Mouse (Mus musculus) intestine, postnatal 0 days (tissue): ENCODE measurements at regions not wholly inside any gene's neighbourhood (a gene's known extent, or its start where the extent isn't known, plus 50 kb on each side); places are given as distances from the start of the nearest gene placed in this dataset.
"Not testable (repeated sequence)": the region's sequence is repeated elsewhere in the genome, so short reads cannot be mapped to it uniquely, and the experiment has no call there.

ENCODE experiments used
- ATAC-seq: fragments of 200-750 bp; cut with Nextera tagmentation; 2 replicates; pipeline ENCODE4 v1.8.0; 2017; ENCODE audit warnings: mild to moderate bottlenecking, moderate TSS enrichment, moderate library complexity
- H3K27ac ChIP-seq: fragments of 300-500 bp; sonication (generic); 2 replicates; pipeline ENCODE4 v1.5.1; 2014; ENCODE audit warnings: mild to moderate bottlenecking, low read depth, low read length, moderate library complexity
- H3K27me3 ChIP-seq: fragments of 300-500 bp; sonication (generic); replicated peaks from 2 replicates; pipeline ENCODE4 v1.6.1; 2014; ENCODE audit warnings: low read length, mixed read lengths; ENCODE audit not compliant: control insufficient read depth, insufficient read depth
- H3K36me3 ChIP-seq: fragments of 300-500 bp; sonication (generic); 2 replicates; pipeline ENCODE4 v1.6.1; 2014; ENCODE audit warnings: mild to moderate bottlenecking, moderate library complexity; ENCODE audit not compliant: control insufficient read depth, insufficient read depth
- H3K4me1 ChIP-seq: fragments of 300-500 bp; sonication (generic); replicated peaks from 2 replicates; pipeline ENCODE4 v1.6.1; 2014; ENCODE audit warnings: antibody characterized with exemption, low read length, mixed read lengths; ENCODE audit not compliant: control insufficient read depth, insufficient read depth
- H3K4me2 ChIP-seq: fragments of 300-500 bp; sonication (generic); replicated peaks from 2 replicates; pipeline ENCODE4 v1.6.1; 2014; ENCODE audit warnings: low read depth, mild to moderate bottlenecking, moderate library complexity
- H3K4me3 ChIP-seq: fragments of 300-500 bp; sonication (generic); 2 replicates; pipeline ENCODE4 v1.5.1; 2014; ENCODE audit warnings: low read depth, low read length
- H3K9ac ChIP-seq: fragments of 300-500 bp; sonication (generic); 2 replicates; pipeline ENCODE4 v1.6.1; 2014; ENCODE audit warnings: mild to moderate bottlenecking, low read depth, low read length
- H3K9me3 ChIP-seq: fragments of 300-500 bp; sonication (generic); 2 replicates; pipeline ENCODE4 v1.6.1; 2016; ENCODE audit warnings: mixed run types; ENCODE audit not compliant: control insufficient read depth
- CTCF ChIP-seq: sonication (generic); IDR thresholded peaks from 2 replicates; pipeline ENCODE4 v1.5.1; 2016; ENCODE audit warnings: low read depth, mild to moderate bottlenecking, control low read depth, antibody characterized with exemption, moderate library complexity
- WGBS: fragments of 180-500 bp; shearing (Covaris S2); extraction: QIAGEN DNeasy Blood & Tissue Kit; methylation state at CpG from one replicate; pipeline ENCODE4 v1.1.7; 2014; 5-methylcytosine and 5-hydroxymethylcytosine counted together

DNA sequence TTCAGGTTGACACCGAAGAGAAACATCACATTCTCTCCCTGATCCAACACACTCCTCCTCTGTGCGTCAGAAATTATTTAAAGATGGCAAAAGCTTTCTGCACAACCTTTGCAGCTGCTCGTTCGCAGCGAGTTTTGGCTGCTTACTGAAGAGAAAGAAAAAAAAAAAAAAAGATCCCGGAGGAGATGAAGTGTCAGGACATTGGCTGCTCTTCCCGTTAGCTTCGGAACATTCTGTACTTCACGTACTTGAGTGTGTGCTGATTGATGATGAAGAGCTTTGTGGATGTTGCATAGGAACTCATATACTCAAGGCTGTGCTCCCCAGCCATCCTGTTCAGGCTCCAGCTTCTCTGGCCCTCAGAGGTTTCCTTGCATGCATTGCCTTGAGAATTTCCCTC, 162.5 kb upstream of the Peli2 start:
- 68% methylated on average over 9 of the region's 9 CpGs for WGBS
- no peak for ATAC-seq
- TF ChIP-seq CTCF: no peak

DNA sequence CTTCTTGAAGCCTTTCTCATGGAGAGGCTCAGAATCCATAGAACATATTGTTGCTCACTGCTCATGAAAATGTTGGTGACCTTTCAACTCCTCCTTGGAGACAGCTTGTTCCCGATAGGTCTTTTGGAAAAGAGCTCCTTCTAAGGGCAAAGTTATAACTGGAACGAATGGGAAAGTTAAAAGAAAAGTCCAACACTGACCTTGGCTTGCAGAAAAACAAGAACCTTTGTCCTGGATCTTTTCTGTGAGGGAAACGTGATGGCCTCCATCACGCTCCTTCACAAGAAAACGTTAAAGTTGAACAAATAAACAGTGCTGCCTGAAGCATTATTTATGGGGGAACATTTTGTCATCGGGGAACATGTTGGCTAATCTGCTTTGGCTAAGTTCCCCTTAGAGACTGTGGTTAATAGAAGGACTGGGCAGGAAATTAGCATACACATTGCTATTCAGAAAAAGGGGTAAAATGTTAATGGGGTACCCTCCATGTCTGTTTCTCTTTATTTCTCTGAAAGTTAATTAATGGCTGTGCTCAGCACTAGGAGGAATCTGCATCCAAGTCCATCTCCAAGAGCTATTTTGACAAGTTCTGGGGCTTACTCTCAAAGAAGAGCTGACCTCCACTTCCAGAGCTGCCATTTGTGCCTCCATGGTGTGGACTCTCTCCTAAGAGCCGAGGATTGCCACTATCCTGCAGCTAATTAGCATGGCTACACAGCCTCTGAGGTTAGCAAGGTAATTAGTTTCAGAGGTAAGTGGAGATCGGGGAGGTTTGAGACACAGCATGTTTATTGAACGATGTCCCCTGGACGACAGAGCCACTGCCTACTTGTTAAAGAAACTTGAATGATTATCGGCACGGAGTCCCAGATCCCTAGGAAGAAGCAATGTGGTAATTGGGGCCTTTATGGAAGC, 161.0 kb upstream of the Peli2 start:
- Histone ChIP-seq H3K27me3 (no peaks in the 10 kb centered on the region), H3K4me2 (no peak overlapping the region), H3K27ac (no peak overlapping the region), H3K4me1 (no peaks in the 10 kb centered on the region), H3K36me3 (no peaks in the 10 kb centered on the region), H3K9me3 (no peaks in the 10 kb centered on the region), H3K9ac (no peak overlapping the region), H3K4me3 (no peak overlapping the region)
- ATAC-seq: no peak
- whole genome bisulfite sequencing: 63% methylated on average over 12 of the region's 12 CpGs
- TF ChIP-seq CTCF: no peak

More for the DNA sequence above, 162.5 kb upstream of the Peli2 start:
- Histone ChIP-seq H3K9ac (no peak overlapping the region), H3K4me1 (no peaks in the 10 kb centered on the region), H3K27me3 (no peaks in the 10 kb centered on the region), H3K4me3 (no peak overlapping the region), H3K4me2 (no peak overlapping the region), H3K36me3 (no peaks in the 10 kb centered on the region), H3K27ac (no peak overlapping the region), H3K9me3 (no peaks in the 10 kb centered on the region)

DNA sequence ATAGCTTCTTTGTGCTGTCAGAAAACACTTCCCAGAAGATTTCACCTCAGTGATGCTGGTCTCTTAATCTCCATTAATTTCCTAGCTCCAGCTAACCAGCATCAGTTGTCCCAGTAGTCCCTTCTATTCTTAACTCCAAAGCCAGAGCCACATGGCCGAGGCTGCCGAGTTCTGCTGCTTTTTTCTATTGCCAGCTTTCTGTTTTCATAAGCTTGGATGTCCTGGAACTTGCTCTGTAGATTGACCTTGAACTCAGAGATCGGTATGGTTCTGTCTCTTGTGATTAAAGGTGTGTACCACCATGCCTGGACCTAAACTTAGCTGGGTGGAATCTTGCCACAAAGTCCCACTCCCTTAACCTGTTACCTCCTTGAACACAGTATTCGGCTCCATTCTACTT, 155.8 kb upstream of the Peli2 start:
- ATAC-seq, H3K27ac ChIP-seq, H3K4me2 ChIP-seq, H3K27me3 ChIP-seq, H3K36me3 ChIP-seq, H3K4me1 ChIP-seq, H3K4me3 ChIP-seq, H3K9ac ChIP-seq, H3K9me3 ChIP-seq: not testable (repeated sequence)
- WGBS: 86% methylated on average over 4 of the region's 4 CpGs

DNA sequence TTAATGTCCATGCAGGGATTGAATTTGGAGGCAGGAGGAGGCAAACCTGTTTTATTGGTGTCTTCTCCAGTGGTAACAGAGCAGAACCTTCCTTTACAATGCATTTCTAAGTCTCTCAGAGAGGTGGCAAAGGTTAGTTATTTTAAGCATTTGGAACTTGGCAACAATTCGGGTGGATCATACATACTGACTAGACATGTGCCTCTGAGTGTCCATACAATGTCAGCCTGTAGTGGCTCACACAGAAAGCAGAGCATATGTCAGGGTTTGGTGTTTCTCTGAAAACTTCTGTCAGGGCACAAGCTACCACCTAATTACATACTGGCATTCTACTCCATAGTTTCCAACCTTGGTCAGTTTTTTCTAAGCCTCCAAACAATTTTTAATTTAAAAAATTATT, 150.8 kb upstream of the Peli2 start:
- Histone ChIP-seq H3K4me2 (no peak overlapping the region), H3K9ac (no peak overlapping the region), H3K27ac (no peak overlapping the region), H3K9me3 (no peaks in the 10 kb centered on the region), H3K4me1 (no peaks in the 10 kb centered on the region), H3K36me3 (no peaks in the 10 kb centered on the region), H3K4me3 (no peak overlapping the region), H3K27me3 (no peaks in the 10 kb centered on the region)
- ATAC-seq: no peak
- no peak for TF ChIP-seq CTCF
- 48% methylated on average over 1 of the region's 1 CpGs for WGBS

DNA sequence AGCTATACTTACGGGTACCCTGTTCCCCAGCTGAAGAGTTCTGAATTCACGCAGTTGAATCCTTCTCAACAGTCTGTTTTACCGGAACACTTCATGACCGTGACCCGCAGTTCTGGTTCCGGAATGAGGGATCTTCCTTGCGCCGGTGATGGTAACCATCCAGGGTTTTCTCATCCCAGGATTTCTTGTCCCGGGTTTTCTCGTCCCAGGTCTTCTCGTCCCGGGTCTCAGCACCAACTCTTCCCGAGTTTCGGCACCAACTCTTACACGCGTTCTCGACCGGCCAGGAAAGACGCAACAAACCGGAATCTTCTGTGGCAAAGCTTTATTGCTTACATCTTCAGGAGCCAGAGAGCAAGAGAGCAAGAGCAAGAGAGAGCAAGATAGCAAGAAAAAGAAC, 147.5 kb upstream of the Peli2 start:
- not testable (repeated sequence) for H3K36me3 ChIP-seq, ATAC-seq, H3K4me2 ChIP-seq, H3K27me3 ChIP-seq, H3K9ac ChIP-seq, H3K27ac ChIP-seq, H3K9me3 ChIP-seq, H3K4me1 ChIP-seq, H3K4me3 ChIP-seq
- WGBS: 93% methylated on average over 20 of the region's 20 CpGs

DNA sequence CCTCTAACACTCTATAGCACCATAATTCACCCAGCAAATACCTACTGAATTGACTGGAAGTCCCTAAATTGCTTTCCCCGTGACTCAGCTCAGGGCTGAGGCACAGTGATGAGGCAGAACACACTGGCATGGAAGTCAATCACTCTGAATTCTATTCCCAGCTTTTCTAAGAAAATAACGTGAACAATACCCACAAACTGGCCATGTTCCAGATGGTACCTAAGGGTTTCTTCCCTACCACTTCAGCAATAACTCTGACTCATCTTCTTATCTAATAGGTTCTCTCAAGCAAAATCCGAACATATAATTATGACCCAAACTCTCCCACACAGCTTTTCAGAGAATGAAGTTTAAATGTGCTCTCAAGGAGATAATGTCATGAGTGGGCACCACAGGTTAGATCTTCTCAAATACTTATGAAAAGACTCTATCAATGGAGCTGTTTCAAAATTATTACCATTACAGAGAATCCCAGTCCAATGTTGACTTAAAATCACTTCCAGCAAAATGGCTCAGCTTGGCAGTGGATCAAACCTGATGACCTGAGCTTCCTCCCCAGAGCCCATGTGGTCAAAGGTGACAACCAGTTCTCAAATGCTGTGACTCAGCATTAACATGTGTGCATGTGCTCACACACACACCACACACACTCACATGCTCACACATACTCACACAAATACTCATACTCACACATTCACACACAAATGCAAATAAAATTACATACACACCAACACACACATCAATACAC, 137.5 kb upstream of the Peli2 start:
- no peaks in the 10 kb centered on the region for H3K36me3 ChIP-seq
- H3K4me1 ChIP-seq: no peaks in the 10 kb centered on the region
- H3K27ac ChIP-seq: no peak overlapping the region
- no peaks in the 10 kb centered on the region for H3K27me3 ChIP-seq
- no peak overlapping the region for H3K4me2 ChIP-seq
- no peak for TF ChIP-seq CTCF
- H3K4me3 ChIP-seq: no peak overlapping the region
- no peaks in the 10 kb centered on the region for H3K9me3 ChIP-seq
- no peak overlapping the region for H3K9ac ChIP-seq
- ATAC-seq: no peak
- WGBS: 75% methylated on average over 3 of the region's 3 CpGs
